Mouse (Mus musculus): ENCODE results near the gene Il1rl2. TPM values are rescaled to one million over a fixed set of nuclear protein-coding genes. Genes with fewer than 3 reads are reported as not detected.
"Not testable (repeated sequence)": the region's sequence is repeated elsewhere in the genome, so short reads cannot be mapped to it uniquely, and the experiment has no call there.

Gene Il1rl2
- polyA plus RNA-seq, 1 experiment from 2014 or later, result 5.1 TPM

DNA sequence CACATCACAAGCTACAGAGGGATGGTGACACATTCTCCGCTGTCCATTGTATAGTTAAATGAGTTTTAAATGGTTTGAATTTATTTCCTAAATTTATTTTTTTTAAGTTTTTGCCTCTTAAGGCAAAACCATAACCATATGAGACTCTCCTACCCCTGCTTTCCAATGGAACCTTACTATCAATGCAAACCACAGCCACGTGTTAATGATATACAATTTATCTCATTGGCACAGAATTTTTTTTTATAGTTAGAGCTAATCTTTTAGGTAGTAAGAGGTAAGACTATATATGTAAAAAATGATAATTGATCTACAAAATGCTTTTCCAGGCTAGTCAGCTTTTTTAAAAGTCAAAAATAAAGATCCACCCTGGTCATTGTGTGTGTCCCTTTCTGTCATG lies 26.4 kb upstream of the Il1rl2 start:
- ATAC-seq (ENCODE audit: low FRiP score, low read depth), result no peak
- WGBS, result 86% methylated on average over 2 of the region's 2 CpGs
- H3K27me3 ChIP-seq, result no peaks in the 10 kb centered on the region
- H3K9me3 ChIP-seq, result no peaks in the 10 kb centered on the region
- H3K36me3 ChIP-seq, result no peaks in the 10 kb centered on the region
- no peak overlapping the region for H3K9ac ChIP-seq
- no peak overlapping the region for H3K4me3 ChIP-seq
- no peaks in the 10 kb centered on the region for H3K4me1 ChIP-seq
- no peak overlapping the region for H3K4me2 ChIP-seq (replicated peaks)
- H3K27ac ChIP-seq, result no peak overlapping the region

GRCm38 (mm10) chr1:40303179-40303866 lies 21.1 kb upstream of the Il1rl2 start:
- 64% methylated on average over 7 of the region's 7 CpGs for WGBS
- Histone ChIP-seq H3K27ac (no peak overlapping the region), H3K27me3 (no peaks in the 10 kb centered on the region), H3K36me3 (no peaks in the 10 kb centered on the region), H3K4me1 (no peaks in the 10 kb centered on the region), H3K9ac (no peak overlapping the region), H3K9me3 (no peaks in the 10 kb centered on the region), H3K4me3 (no peak overlapping the region), H3K4me2 (replicated peaks) (no peak overlapping the region)
- no peak for ATAC-seq (ENCODE audit: low FRiP score, low read depth)

- H3K4me2 ChIP-seq (replicated peaks); H3K9me3 ChIP-seq; H3K4me1 ChIP-seq; H3K4me3 ChIP-seq; H3K36me3 ChIP-seq; H3K27ac ChIP-seq; ATAC-seq (ENCODE audit: low FRiP score, low read depth); H3K27me3 ChIP-seq; H3K9ac ChIP-seq: not testable (repeated sequence)
- 80% methylated on average over 4 of the region's 4 CpGs for WGBS
Measured at GRCm38 (mm10) chr1:40304321-40304720, 20.1 kb upstream of the Il1rl2 start.

DNA sequence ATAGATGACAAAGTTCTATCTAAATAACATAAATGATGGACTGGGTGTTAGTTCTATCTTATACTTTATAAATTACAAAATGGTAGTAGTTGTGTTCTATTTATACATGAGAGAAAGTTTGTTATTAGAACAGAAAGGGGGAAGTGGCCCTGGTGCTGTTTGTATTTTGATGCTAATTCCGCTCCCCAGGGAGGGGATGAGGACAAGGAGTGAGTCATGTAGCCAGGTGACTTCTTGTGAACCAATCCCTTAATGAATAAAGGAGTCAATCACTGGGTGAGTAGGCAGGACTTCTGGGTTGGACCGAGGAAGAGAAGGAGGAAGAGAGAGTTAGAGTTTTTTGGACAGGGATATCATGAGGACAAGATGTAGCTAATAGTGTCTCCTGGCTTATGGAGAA lies 18.3 kb upstream of the Il1rl2 start:
- H3K27ac ChIP-seq, result no peak overlapping the region
- H3K4me3 ChIP-seq, result no peak overlapping the region
- H3K9me3 ChIP-seq, result no peaks in the 10 kb centered on the region
- 68% methylated on average over 2 of the region's 2 CpGs for WGBS
- no peaks in the 10 kb centered on the region for H3K4me1 ChIP-seq
- H3K27me3 ChIP-seq, result no peaks in the 10 kb centered on the region
- H3K4me2 ChIP-seq (replicated peaks), result no peak overlapping the region
- ATAC-seq (ENCODE audit: low FRiP score, low read depth), result no peak
- H3K36me3 ChIP-seq, result no peaks in the 10 kb centered on the region
- H3K9ac ChIP-seq, result no peak overlapping the region

- H3K4me3 ChIP-seq, result no peak overlapping the region
- H3K9me3 ChIP-seq, result no peaks in the 10 kb centered on the region
- H3K9ac ChIP-seq, result no peak overlapping the region
- 0 out of 2 replicates have a peak, but pooled peaks cover 4% of the 10 kb centered on the region for H3K36me3 ChIP-seq
- no peak for ATAC-seq (ENCODE audit: low FRiP score, low read depth)
- H3K27ac ChIP-seq, result no peak overlapping the region
- no peak overlapping the region for H3K4me2 ChIP-seq (replicated peaks)
- no peaks in the 10 kb centered on the region for H3K4me1 ChIP-seq
- 89% methylated on average over 3 of the region's 3 CpGs for WGBS
- no peaks in the 10 kb centered on the region for H3K27me3 ChIP-seq
Measured at GRCm38 (mm10) chr1:40311123-40311522, 13.3 kb upstream of the Il1rl2 start.

- H3K36me3 ChIP-seq, result 0 out of 2 replicates have a peak, but pooled peaks cover 4% of the 10 kb centered on the region
- H3K4me1 ChIP-seq, result no peaks in the 10 kb centered on the region
- no peak overlapping the region for H3K4me3 ChIP-seq
- H3K9ac ChIP-seq, result no peak overlapping the region
- no peak overlapping the region for H3K27ac ChIP-seq
- H3K9me3 ChIP-seq, result no peaks in the 10 kb centered on the region
- WGBS, result 84% methylated on average over 2 of the region's 2 CpGs
- no peak for ATAC-seq (ENCODE audit: low FRiP score, low read depth)
- H3K27me3 ChIP-seq, result no peaks in the 10 kb centered on the region
- no peak overlapping the region for H3K4me2 ChIP-seq (replicated peaks)
Measured at GRCm38 (mm10) chr1:40311625-40312024, 12.8 kb upstream of the Il1rl2 start.

- H3K4me3 ChIP-seq, result no peak overlapping the region
- H3K9me3 ChIP-seq, result no peaks in the 10 kb centered on the region
- H3K4me2 ChIP-seq (replicated peaks), result no peak overlapping the region
- WGBS, result 76% methylated on average over 12 of the region's 12 CpGs
- H3K36me3 ChIP-seq, result 0 out of 2 replicates have a peak, but pooled peaks cover 4% of the 10 kb centered on the region
- H3K9ac ChIP-seq, result no peak overlapping the region
- no peaks in the 10 kb centered on the region for H3K27me3 ChIP-seq
- ATAC-seq (ENCODE audit: low FRiP score, low read depth), result no peak
- no peak overlapping the region for H3K27ac ChIP-seq
- H3K4me1 ChIP-seq, result no peaks in the 10 kb centered on the region
Measured at GRCm38 (mm10) chr1:40314016-40314415, 10.4 kb upstream of the Il1rl2 start.

- 88% methylated on average over 8 of the region's 8 CpGs for WGBS
Measured at GRCm38 (mm10) chr1:40317657-40318056, 6.8 kb upstream of the Il1rl2 start.

GRCm38 (mm10) chr1:40321824-40322223 lies 2.6 kb upstream of the Il1rl2 start:
- no peak for ATAC-seq (ENCODE audit: low FRiP score, low read depth)
- WGBS, result 80% methylated on average over 6 of the region's 6 CpGs
- H3K9me3 ChIP-seq, result no peaks in the 10 kb centered on the region
- no peak overlapping the region for H3K9ac ChIP-seq
- H3K27me3 ChIP-seq, result peaks cover 26% of the 10 kb centered on the region
- H3K4me2 ChIP-seq (replicated peaks), result no peak overlapping the region
- no peaks in the 10 kb centered on the region for H3K36me3 ChIP-seq
- H3K27ac ChIP-seq, result no peak overlapping the region
- no peak overlapping the region for H3K4me3 ChIP-seq
- H3K4me1 ChIP-seq, result peaks cover 23% of the 10 kb centered on the region

More at GRCm38 (mm10) chr1:40317657-40318056, 6.8 kb upstream of the Il1rl2 start:
- Histone ChIP-seq H3K9me3 (no peaks in the 10 kb centered on the region), H3K27me3 (0 out of 2 replicates have a peak, but pooled peaks cover 3% of the 10 kb centered on the region), H3K4me1 (no peaks in the 10 kb centered on the region), H3K9ac (no peak overlapping the region), H3K4me3 (no peak overlapping the region), H3K36me3 (0 out of 2 replicates have a peak, but pooled peaks cover 4% of the 10 kb centered on the region), H3K4me2 (replicated peaks) (no peak overlapping the region), H3K27ac (no peak overlapping the region)
- ATAC-seq (ENCODE audit: low FRiP score, low read depth), result no peak

GRCm38 (mm10) chr1:40322543-40322942 lies 1.9 kb upstream of the Il1rl2 start:
- ATAC-seq (ENCODE audit: low FRiP score, low read depth), result no peak
- Histone ChIP-seq H3K4me3 (no peak overlapping the region), H3K36me3 (no peaks in the 10 kb centered on the region), H3K27ac (no peak overlapping the region), H3K27me3 (peaks cover 29% of the 10 kb centered on the region), H3K4me2 (replicated peaks) (no peak overlapping the region), H3K4me1 (peaks cover 23% of the 10 kb centered on the region), H3K9me3 (no peaks in the 10 kb centered on the region), H3K9ac (no peak overlapping the region)
- WGBS, result 85% methylated on average over 3 of the region's 3 CpGs

DNA sequence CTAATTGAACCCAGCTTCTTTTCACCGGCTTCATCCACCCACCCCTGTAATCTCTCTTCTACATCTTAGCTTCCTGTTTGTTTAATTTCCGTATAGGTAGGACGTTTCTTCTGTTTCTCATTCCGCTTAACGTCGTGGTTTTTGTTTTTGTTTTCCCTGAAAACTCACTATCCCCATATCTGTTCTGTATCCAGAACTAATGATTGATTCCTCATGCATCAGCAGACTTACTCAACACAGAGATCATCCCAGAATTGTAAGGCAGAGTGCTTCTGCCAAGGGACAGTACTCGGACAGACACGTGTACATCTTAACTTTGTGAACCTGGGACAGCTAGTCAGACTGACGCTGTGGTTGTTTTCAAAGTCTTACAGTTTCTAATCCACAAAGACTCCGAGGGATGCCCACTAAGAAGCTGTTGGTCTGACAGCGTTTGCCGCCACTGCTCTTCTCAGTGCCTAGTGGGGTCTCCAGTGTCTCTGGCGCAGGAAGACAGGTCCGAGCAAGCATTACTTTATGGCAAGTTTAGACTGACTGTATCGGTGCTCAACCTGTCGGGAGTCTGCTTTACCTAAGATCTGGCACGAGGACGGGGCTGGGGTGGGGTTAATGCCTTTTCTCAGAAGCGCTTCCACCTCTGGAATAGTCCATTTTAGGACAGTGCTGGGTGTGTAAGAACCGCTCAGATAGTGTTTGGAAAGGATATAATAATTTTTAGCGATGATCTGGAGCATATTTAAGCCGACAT lies 719 bp downstream of the Il1rl2 start:
- H3K4me3 ChIP-seq, result peak overlapping the region; percentile 45
- peak overlapping the region; percentile 79 for H3K4me2 ChIP-seq (replicated peaks)
- H3K27ac ChIP-seq, result no peak overlapping the region
- peaks cover 23% of the 10 kb centered on the region for H3K4me1 ChIP-seq
- no peaks in the 10 kb centered on the region for H3K36me3 ChIP-seq
- ATAC-seq (ENCODE audit: low FRiP score, low read depth), result peak; percentile 40; the same call in 1 of the 2 replicates
- H3K9me3 ChIP-seq, result no peaks in the 10 kb centered on the region
- peaks cover 31% of the 10 kb centered on the region for H3K27me3 ChIP-seq
- WGBS, result 4% methylated on average over 22 of the region's 22 CpGs
- H3K9ac ChIP-seq, result peak overlapping the region; percentile 60

GRCm38 (mm10) chr1:40325711-40326327 lies 1.4 kb downstream of the Il1rl2 start:
- peak overlapping the region; percentile 60 for H3K9ac ChIP-seq
- H3K36me3 ChIP-seq, result no peaks in the 10 kb centered on the region
- H3K4me2 ChIP-seq (replicated peaks), result peak overlapping the region; percentile 79
- peaks cover 31% of the 10 kb centered on the region for H3K27me3 ChIP-seq
- H3K4me1 ChIP-seq, result peaks cover 23% of the 10 kb centered on the region
- peak overlapping the region; percentile 45 for H3K4me3 ChIP-seq
- 2% methylated on average over 29 of the region's 29 CpGs for whole genome bisulfite sequencing
- H3K9me3 ChIP-seq, result no peaks in the 10 kb centered on the region
- ATAC-seq (ENCODE audit: low FRiP score, low read depth), result no peak; the same call in 1 of the 2 replicates
- no peak overlapping the region for H3K27ac ChIP-seq
